Mouse (Mus musculus) erythroblast, adult 5-6 weeks (primary cell): ENCODE measurements around the gene Hbp1. TPM values are rescaled to one million over a fixed set of nuclear protein-coding genes. Genes with fewer than 3 reads are reported as not detected.
A peak's percentile ranks its signal among the peaks of the same experiment; 100 is the strongest.

Source experiments
- ATAC-seq: replicated peaks from 2 replicates; pipeline ENCODE4 v1.8.0; 2016; ENCODE audit warnings: moderate number of reproducible peaks, mild to moderate bottlenecking, moderate TSS enrichment, inconsistent platforms; ENCODE audit not compliant: poor library complexity, low FRiP score, severe bottlenecking
- total RNA-seq, 2 experiments: library from RNA; stranded (forward) in 1 of 2; stranded (reverse) in 1 of 2; fragments of 150-400 nt in 1 of 2; fragments of 200-764, 138-1000 nt in 1 of 2; gene quantifications; 2 replicates each; pipeline versions ENCODE4 v1.2.3 to v1.2.4; 2015 to 2017; ENCODE audit warnings: low replicate concordance in 2 of 2

Gene Hbp1
- total RNA-seq, 2 experiments from 2014 or later: 323 to 347 TPM

DNA sequence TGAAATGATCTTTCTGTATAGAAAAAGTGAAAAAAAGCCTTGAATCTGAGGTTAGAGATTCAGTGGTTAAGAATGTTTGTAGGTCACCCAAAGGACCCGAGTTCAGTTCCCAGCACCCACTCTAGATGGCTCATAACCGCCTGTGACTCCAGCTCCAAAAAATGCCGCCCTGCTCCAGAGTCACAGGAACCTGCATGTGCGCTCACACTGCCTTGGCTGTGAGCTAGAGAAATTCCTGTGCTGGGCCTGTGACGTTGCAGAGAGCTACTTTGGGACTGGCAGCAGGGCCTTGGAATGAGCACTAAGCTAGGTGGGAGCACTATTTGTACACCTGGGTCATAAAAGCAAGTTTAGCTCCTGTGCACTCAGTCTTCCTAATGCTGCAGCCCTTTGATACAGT, 33.6 kb downstream of the Hbp1 start:
- ATAC-seq: no peak

DNA sequence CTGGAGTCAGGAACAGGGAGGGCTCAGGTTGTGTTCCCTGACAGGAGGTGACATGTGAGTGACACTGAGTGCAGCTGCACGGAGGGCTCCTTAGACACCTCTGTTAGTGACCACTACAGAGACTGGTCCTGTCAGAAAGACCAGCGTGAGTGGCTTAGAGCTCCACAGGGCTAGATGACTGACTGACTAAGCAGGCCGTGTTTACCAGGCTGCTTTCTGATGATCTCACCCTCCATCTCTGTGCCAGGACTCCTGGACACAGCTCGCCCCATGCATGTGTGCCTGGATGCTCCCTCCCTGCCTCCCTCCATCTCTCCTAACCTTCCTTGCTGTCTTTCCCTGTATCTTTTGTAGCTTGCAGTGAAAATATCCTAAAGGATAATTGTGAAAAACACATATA, 36.7 kb downstream of the Hbp1 start:
- no peak for ATAC-seq

DNA sequence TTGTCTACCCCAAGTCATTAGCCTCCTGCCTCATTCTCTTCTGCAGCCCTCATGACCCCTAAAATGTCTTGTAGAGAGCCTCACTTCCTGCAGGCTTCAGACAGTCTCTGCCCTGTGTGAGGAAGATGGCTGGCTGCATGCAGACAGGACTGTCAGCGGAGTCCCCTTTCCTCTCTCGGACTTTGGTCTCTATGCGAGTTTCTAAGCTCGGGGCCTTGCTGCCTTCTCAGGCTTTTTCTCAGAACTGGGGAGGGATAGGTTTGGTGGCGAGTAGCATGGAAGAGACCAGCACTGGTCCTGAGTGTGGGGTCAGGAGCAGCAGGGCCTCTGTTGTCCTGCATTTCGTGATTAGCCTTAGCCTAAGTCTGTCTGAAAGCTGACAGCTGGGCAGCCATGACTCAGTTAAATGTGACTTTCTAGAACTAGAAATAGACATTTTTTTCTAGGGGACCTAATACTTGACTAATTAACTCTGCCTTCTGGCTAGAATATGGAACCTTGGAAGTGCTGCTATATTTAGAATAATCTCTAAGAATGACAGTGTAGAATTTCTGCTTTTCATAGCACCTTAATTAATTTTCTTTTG, 37.3 kb downstream of the Hbp1 start:
- no peak for ATAC-seq

DNA sequence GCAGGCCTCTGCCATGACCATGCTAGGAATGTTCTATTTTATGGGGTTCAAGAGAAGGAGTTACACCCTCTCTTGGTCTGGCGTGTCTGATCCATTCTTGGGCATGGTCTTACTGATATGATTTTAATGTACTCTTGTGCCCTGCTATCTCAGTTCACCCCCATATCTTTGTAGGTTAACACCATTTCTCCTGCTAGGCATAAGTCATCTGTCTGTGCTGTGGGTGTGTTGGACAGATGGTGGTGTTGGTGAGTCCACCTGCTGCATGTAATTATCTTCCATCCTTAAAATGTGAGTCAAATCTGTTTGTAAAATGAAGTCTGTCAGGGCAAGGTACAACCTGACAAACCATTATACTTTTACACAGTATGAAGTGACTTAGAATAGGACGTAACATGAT, 42.9 kb downstream of the Hbp1 start:
- ATAC-seq: 0 out of 2 replicates have a peak, but pooled peaks have one; percentile 19

DNA sequence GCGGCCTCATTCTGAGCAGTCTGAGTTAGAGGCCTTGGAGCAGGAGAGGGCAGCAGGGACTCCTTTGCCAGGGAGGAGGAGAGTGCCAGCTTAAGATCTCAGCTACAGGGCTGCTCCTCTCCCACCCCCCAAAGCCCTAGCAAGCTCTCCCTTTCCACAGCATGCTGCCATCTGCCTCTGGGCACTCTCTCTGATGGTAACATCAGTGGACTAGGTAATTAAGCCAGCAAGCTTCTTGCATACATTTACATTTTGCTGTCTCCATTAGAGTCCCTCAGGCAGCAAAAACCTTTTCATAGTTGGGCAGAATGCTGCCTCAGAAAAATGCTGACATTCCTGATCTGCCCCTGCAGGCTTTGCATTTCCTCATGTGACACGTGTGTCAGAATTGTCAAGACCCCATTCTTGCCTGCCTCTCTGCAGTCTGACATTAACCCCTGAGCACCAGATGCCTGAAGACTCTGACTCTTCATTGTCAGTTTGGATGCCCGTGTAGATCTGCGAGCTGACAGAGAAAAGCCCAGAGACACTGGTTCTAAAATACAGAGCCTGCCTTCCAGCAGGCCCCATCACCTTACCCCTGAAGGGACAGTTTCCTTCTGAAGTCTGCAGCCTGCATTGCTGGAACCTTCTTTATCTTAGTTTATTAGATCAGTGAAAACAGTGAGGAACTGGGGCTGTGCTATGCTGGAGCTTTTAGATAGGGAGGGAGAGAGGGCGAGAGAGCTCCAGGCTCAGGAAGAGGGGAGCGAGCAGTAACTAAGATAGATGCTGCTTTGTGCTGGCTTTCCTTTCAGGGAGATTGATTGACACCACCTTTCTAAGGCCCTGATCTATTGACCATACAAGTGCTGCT, 44.4 kb downstream of the Hbp1 start:
- no peak for ATAC-seq

DNA sequence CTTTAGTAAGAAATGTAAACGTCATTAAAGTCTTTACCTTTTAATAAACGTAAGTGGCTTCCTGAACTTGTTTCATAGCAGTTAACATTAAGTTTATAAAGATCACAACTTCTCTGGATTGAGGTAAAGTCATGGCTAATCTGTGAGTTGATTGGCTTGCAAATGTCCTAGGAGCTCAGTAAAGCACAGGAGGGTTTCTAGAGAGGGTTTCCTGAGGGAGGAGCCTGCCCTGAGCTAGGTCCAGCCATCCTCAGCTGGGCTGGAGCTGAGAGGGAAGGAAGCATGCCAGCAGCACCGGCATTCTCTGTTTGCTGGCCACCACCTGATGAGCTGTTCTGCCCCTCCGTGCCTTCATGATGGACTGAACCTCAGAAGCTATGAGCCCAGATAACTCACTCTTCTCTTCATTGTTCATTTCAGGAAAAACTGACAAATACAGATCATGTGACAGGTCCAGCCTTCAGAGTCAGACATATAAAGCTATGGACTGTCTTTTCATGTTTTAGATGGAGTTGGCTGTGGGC, 49.9 kb downstream of the Hbp1 start:
- no peak for ATAC-seq

DNA sequence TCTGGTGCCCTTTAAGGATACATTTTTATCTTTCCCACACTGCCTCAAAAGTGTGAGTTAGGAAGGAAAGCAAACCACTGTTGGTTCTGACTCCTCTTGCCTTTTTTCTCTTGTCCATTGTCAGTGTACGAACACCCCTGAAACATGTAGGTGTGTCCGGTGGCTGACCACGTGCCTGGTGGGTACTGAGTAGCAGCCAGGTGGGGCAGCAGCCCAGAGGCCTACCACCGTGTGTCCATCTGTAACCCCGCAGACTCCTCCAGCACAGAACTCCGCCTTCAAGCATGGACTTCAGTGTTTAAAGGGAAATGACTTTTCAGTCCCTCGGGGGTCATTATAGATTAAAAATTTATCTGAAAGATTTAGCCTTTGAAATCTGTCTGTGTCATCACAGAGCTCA, 52.9 kb downstream of the Hbp1 start:
- no peak for ATAC-seq

DNA sequence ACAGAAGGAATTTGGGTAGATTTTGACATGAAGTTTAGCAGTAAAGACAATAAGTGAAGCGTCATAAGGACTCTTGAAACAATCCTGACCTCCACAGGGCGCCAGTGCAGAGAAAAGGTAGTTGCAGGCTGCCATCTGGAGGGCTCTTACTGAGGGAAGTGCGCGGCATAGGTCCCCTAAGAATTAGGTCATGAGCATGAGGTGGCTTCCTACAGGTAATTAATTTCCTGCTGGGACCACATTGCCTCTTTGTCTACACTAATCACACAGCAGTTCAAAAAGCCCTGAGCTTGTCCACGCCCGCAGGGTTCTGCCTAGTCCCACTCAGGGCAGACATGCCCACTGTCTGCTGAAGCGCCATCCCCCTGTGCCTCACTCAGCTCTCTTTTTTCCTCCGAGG, 53.3 kb downstream of the Hbp1 start:
- ATAC-seq: no peak

DNA sequence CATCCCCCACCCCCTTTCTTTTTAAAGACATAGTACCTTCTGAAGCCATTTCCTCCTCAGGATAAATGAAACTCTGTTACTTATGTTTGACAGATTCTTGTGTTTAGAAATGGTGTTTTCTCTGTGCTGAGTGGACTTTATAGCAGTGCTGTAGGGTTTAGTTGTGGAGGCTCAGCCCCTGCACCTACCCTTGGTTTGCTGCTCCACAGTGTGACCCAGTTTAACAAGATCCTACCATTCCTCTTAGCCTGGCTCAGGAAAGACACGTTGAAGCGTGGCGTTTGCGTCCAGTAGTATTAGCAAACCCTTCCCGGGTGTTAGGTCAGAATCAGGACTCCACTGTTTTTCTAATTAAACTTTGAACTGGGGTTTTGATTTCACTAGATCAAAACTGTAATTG, 54.0 kb downstream of the Hbp1 start:
- ATAC-seq: no peak

DNA sequence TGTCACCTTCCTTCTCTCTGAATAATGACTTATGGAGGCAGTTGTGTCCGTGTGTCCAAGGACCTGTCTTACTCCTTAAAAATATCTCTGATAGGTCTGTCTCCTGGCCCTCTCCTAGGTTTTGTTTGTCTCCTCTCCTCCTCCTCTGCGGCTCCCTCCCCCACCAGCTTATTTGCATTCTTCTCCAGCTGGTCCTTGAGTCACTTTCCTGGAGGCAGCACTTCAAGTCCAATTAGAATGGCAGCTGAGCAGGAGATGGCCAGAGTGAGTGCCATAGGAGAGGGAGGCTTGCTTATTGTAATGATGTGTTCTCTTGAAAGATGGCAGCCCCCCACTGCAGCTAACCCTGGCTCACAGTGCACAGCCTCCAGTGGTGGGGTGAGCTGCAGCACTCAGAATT, 54.4 kb downstream of the Hbp1 start:
- no peak for ATAC-seq

DNA sequence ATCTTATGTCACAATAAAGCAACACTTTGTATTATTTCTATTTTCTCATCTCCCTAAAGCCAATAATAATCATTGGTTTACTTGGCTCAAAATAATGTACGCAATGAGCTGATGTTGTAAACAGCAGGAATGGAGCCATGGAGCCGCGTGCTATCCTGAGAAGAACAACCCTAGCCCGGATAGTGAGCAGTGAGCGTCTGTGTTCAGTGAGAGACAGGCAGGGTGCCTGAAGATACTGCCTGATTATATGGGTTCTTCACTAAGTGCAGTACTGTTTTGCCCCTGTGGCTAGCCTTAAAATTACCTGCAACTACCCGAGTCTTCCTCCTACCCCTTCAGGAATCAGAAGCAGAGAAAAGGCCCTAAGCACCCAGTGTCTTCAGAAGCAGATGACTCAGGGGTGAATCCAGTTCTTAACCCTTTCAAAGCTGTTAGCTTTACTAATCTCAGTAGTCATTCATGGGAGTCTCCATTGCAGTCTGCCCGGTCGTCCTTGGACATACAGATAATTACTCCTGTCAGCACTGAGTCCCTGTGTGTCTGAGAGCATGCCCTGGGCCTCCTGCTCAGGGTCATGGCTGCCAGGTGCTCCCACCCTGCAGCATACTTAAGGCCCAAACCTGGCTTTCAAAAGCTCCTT, 55.1 kb downstream of the Hbp1 start:
- ATAC-seq: no peak

DNA sequence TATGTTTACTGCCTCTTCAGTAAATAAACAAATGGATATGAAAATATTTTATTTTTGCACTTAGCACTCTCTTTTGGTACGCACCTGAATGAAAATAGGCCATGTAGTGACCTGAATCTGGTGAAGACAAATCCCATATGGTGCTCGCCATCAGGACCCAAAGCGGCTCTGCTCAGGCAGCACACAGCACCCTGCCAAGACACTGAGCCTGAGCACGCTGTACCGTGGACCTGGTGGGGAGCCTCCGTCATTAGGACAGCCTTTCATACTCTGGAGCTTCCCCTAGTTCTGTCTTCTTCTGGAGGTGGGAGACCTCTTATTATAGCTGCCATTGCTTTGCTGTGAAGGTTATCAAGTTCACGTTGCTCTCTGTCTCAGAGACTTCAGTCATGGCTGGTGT, 57.6 kb downstream of the Hbp1 start:
- no peak for ATAC-seq

DNA sequence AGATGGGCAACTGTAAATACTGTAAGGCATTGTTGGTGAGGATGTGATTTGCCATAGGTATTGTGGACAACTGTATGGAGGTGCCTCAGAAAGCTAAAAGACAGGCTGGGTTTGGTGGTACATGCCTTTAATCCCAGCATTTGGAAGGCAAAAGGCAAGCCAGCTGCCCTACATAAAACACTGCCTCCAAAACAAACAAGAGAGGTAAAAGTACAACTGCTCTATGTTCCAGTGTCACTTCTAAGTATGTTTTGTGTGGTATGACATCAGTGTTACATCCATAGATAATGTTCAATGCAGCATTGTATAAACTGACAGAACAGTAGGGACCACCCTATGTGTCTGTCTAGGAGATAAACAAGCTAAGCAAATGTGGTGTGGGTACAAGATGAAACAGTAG, 58.3 kb downstream of the Hbp1 start:
- no peak for ATAC-seq

DNA sequence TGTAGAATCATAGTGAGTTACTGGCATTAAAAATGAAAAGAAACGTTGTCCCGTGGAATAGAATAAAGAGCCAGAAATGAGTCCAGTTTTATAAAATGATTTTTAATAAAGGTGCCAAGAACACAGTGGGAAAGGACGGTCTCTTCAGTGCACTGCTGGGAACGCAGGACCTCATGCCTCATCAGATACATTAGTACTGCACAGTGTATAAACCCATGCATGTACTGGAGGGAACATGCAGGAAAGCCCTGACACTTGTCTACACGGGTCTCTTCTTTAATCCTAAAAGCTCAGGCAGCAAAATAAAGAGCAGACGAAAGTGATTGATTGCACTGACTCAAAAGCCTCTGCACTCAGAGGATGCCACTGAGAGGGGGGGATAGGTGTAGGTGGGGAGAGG, 59.6 kb downstream of the Hbp1 start:
- ATAC-seq: no peak

DNA sequence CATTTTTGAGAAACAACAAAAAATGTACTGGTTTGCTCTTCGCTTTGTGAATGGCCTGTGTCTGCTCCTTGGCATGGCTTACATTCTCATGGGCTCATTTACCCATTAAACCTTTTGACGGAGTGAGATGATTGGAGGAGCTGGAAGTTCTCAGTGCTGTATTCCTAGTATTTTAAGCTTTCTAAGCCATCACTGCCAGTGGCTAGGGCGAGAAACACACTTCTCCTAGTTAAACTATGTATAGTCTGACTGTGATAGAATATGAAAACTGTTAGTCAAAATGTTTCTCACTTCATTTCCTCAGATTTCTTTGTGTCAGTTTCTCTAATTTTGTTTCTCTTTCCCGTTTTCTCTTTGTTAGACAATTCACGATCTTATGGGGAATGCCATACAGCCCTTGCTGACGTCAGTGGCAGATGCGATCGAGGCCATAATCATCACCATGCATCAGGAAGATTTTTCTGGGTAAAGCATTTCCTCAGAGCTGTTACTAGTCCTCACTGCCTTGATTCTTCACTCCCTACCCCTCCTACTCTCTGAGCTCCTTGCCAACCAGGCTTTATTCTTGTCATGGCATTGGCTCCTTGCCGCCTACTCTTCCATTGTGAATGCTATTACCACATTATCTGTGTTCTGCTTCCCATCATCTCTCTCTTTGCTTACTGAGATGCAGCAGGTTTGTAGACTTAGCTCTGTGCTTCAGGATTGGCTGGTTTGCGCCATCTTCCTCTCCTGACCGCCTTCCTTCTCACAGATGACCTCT, 64.3 kb downstream of the Hbp1 start:
- no peak for ATAC-seq

DNA sequence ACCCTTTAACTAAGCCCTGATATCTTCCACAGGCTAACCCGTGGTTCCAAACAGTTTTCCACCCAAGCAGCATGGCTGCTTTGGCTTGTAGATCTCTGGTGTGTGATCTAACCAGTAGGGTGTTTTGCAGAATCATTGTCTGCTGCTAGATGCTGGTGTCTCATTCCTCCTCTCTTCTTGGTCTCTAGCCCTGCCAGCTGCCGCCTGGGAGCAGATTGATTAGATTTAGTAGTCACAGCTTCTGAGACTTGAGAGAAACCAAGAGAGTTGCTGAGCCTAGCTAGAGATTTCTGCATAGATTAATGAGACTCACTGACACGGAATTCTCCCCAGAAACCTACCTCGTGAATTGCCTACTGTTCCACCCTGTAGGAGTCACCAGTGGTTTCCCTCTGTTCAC, 65.3 kb downstream of the Hbp1 start:
- ATAC-seq: no peak

DNA sequence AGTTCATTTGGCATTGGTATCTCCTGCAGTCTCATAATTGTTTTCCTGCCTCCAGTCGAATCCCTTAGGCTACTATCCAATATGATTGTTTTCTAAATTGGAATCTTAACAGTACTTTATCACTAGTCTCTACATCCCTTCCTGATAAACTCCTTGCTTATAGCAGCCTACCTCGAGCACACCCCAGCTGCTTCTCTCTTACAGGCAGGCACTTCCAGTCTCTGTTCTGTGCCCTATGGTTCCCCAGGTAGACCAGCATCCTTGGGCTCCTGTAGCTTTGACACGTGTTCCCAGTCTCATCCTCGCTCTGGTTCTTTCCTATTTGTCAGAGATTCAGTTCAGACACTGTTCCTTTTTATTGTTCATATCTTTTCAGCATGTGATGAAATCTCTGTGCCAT, 66.0 kb downstream of the Hbp1 start:
- ATAC-seq: no peak

DNA sequence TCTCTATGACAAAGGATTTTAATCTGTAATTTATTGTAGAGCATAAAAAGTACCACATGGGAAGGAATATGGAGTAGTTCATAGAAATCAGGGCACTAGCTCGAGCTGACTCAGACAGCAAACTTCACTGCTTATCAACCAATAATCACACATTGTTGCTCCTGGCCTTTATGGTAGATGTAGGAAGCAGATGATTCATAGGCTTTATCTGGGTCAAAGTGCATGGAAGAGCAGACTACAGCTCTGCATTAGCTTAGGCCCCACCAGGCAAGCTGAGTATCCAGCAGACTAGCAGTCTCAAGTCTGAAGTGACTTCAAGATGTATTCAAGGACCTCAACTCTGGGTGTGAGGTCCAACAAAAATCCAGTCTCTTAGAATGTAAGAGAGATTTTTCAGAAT, 67.6 kb downstream of the Hbp1 start:
- no peak for ATAC-seq

DNA sequence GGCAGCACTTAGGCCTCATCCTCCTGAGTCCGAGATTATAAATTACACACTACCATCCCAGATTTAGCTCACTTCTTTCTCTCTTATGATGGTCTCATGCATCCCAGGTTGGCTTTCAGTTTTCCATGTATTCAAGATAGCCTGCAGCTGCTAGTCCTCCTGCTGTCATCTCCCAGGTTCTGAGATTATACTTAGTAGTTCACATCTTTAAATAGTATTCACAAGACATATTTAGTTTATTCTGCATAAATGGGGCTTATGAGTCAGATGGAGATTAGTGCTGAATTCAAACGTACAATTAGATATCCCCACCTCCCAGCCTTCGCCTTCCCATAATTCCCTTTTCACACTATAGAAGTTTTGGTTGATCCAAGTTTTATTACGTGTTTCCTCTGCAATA, 73.6 kb downstream of the Hbp1 start:
- no peak for ATAC-seq
